Mouse (Mus musculus) CH12.LX (cell line): ENCODE results near the gene Ppie. TPM values are rescaled to one million over a fixed set of nuclear protein-coding genes. Genes with fewer than 3 reads are reported as not detected.
"Not testable (repeated sequence)": the region's sequence is repeated elsewhere in the genome, so short reads cannot be mapped to it uniquely, and the experiment has no call there.

Experiments
- DNase-seq: peaks from one replicate; pipeline ENCODE4 v3.0.0-alpha.2; 2013; ENCODE audit errors: extremely low read depth
- H3K27ac ChIP-seq: 2 replicates; pipeline ENCODE4 v1.5.1; 2012; ENCODE audit warnings: low read depth, mild to moderate bottlenecking, control low read depth, moderate library complexity; ENCODE audit not compliant: insufficient read depth
- H3K27me3 ChIP-seq: replicated peaks from 2 replicates; pipeline ENCODE3; 2012; ENCODE audit warnings: inconsistent platforms
- H3K36me3 ChIP-seq, 2 experiments: replicated peaks in 1 of 2; 2 replicates each; pipeline versions ENCODE3 to v1.6.1; 2012; ENCODE audit warnings: inconsistent platforms in 1 of 2, low read length in 1 of 2, mild to moderate bottlenecking in 1 of 2, mixed read lengths in 1 of 2, moderate library complexity in 1 of 2; ENCODE audit not compliant: control insufficient read depth in 1 of 2, insufficient read depth in 1 of 2
- H3K4me1 ChIP-seq, 2 experiments: 2 replicates each; pipeline ENCODE4 v1.6.1; 2012; ENCODE audit warnings: inconsistent platforms in 1 of 2, moderate library complexity in 1 of 2; ENCODE audit not compliant: insufficient read depth in 2 of 2, control insufficient read depth in 1 of 2
- H3K4me2 ChIP-seq: 2 replicates; pipeline ENCODE4 v1.6.1; 2012; ENCODE audit warnings: low read depth, mild to moderate bottlenecking, control low read depth; ENCODE audit not compliant: poor library complexity, insufficient read depth, severe bottlenecking
- H3K4me3 ChIP-seq, 3 experiments: fragments of 150-350 bp in 1 of 3; sonication (generic) in 1 of 3; replicated peaks in 1 of 3; 2 replicates each; pipeline versions ENCODE3 to v1.5.1; 2011 to 2012; ENCODE audit warnings: low read depth in 2 of 3, low read length in 2 of 3, mild to moderate bottlenecking in 2 of 3, moderate library complexity in 2 of 3, control low read depth in 1 of 3, improper control_type of control experiment in 1 of 3, inconsistent platforms in 1 of 3, mixed read lengths in 1 of 3; ENCODE audit not compliant: poor library complexity in 1 of 3
- H3K79me2 ChIP-seq: replicated peaks from 2 replicates; pipeline ENCODE4 v1.6.1; 2012; ENCODE audit warnings: mild to moderate bottlenecking, moderate library complexity; ENCODE audit not compliant: control insufficient read depth, poor library complexity, insufficient read depth, severe bottlenecking; ENCODE audit errors: extremely low read depth
- H3K9ac ChIP-seq: 2 replicates; pipeline ENCODE4 v1.6.1; 2012; ENCODE audit warnings: low read depth, mild to moderate bottlenecking, control low read depth, moderate library complexity; ENCODE audit not compliant: insufficient read depth
- H3K9me3 ChIP-seq: replicated peaks from 2 replicates; pipeline ENCODE3; 2012; ENCODE audit warnings: low read length, inconsistent platforms, mixed read lengths
- BHLHE40 ChIP-seq: IDR thresholded peaks from 2 replicates; pipeline ENCODE4 v1.6.1; 2011; ENCODE audit warnings: mild to moderate bottlenecking, low read depth, low read length, improper control_type of control experiment
- CHD1 ChIP-seq: IDR thresholded peaks from 2 replicates; pipeline ENCODE4 v1.6.1; 2012; ENCODE audit warnings: low read depth, low read length, improper control_type of control experiment, inconsistent platforms
- CHD2 ChIP-seq: IDR thresholded peaks from 2 replicates; pipeline ENCODE4 v1.6.1; 2011; ENCODE audit warnings: low read length, improper control_type of control experiment
- E2F4 ChIP-seq: IDR thresholded peaks from 2 replicates; pipeline ENCODE4 v1.6.1; 2011; ENCODE audit warnings: low read depth, low read length, improper control_type of control experiment; ENCODE audit not compliant: insufficient replicate concordance
- ELF1 ChIP-seq: IDR thresholded peaks from 2 replicates; pipeline ENCODE4 v1.6.1; 2014; ENCODE audit warnings: low read depth, mild to moderate bottlenecking, inconsistent platforms, low read length, improper control_type of control experiment
- EP300 ChIP-seq: IDR thresholded peaks from 2 replicates; pipeline ENCODE4 v1.6.1; 2011; ENCODE audit warnings: low read length, improper control_type of control experiment
- ETS1 ChIP-seq: conservative IDR thresholded peaks from 2 replicates; pipeline ENCODE4 v1.6.1; 2012; ENCODE audit warnings: low read depth, mild to moderate bottlenecking, inconsistent platforms, low read length, improper control_type of control experiment, moderate library complexity
- JUN ChIP-seq: IDR thresholded peaks from 2 replicates; pipeline ENCODE4 v1.6.1; 2011; ENCODE audit warnings: low read depth, mild to moderate bottlenecking, low read length, improper control_type of control experiment, moderate library complexity; ENCODE audit not compliant: insufficient read depth
- KAT2A ChIP-seq: IDR thresholded peaks from 2 replicates; pipeline ENCODE4 v1.6.1; 2012; ENCODE audit warnings: low read length, improper control_type of control experiment, inconsistent platforms; ENCODE audit not compliant: insufficient replicate concordance
- MAFK ChIP-seq: IDR thresholded peaks from 2 replicates; pipeline ENCODE4 v1.6.1; 2011; ENCODE audit warnings: low read length, improper control_type of control experiment; ENCODE audit not compliant: insufficient replicate concordance
- MYC ChIP-seq: IDR thresholded peaks from 2 replicates; pipeline ENCODE4 v1.6.1; 2011; ENCODE audit warnings: low read depth, mild to moderate bottlenecking, improper control_type of control experiment, low read length
- NELFE ChIP-seq: IDR thresholded peaks from 2 replicates; pipeline ENCODE4 v1.6.1; 2011; ENCODE audit warnings: low read depth, low read length, improper control_type of control experiment
- PAX5 ChIP-seq: IDR thresholded peaks from 2 replicates; pipeline ENCODE4 v1.6.1; 2012; ENCODE audit warnings: low read length, inconsistent platforms, mixed read lengths
- POLR2A ChIP-seq: IDR thresholded peaks from 2 replicates; pipeline ENCODE4 v1.6.1; 2011; ENCODE audit warnings: low read depth, mild to moderate bottlenecking, improper control_type of control experiment, low read length
- POLR2AphosphoS2 ChIP-seq: IDR thresholded peaks from 2 replicates; pipeline ENCODE4 v1.6.1; 2011; ENCODE audit warnings: low read depth, low read length, improper control_type of control experiment
- SMC3 ChIP-seq: IDR thresholded peaks from 2 replicates; pipeline ENCODE4 v1.6.1; 2011; ENCODE audit warnings: low read depth, low read length, improper control_type of control experiment
- TBP ChIP-seq: conservative IDR thresholded peaks from 2 replicates; pipeline ENCODE4 v1.6.1; 2011; ENCODE audit warnings: low read depth, low read length, improper control_type of control experiment
- TCF12 ChIP-seq: IDR thresholded peaks from 2 replicates; pipeline ENCODE4 v1.6.1; 2014; ENCODE audit warnings: low read depth, mild to moderate bottlenecking, inconsistent platforms, low read length, improper control_type of control experiment
- USF1 ChIP-seq: IDR thresholded peaks from 2 replicates; pipeline ENCODE4 v1.6.1; 2014; ENCODE audit warnings: low read depth, mild to moderate bottlenecking, inconsistent platforms, low read length, improper control_type of control experiment
- USF2 ChIP-seq: conservative IDR thresholded peaks from 2 replicates; pipeline ENCODE4 v1.6.1; 2011; ENCODE audit warnings: low read depth, low read length, improper control_type of control experiment
- ZC3H11A ChIP-seq: IDR thresholded peaks from 2 replicates; pipeline ENCODE4 v1.6.1; 2012; ENCODE audit warnings: low read depth, mild to moderate bottlenecking, inconsistent platforms, low read length, improper control_type of control experiment
- ZKSCAN1 ChIP-seq: IDR thresholded peaks from 2 replicates; pipeline ENCODE4 v1.6.1; 2012; ENCODE audit warnings: low read depth, inconsistent platforms, low read length, improper control_type of control experiment, borderline replicate concordance
- ZMIZ1 ChIP-seq: IDR thresholded peaks from 2 replicates; pipeline ENCODE4 v1.6.1; 2012; ENCODE audit warnings: low read depth, mild to moderate bottlenecking, inconsistent platforms, low read length, improper control_type of control experiment
- dilution Hi-C: fragments of 300-500 bp; cut with MboI; formaldehyde crosslinking; loops from 2 replicates; pipeline ENCODE4 v1.14.3; 2020; ENCODE audit warnings: low sequenced_read_pairs; ENCODE audit not compliant: extremely low pct_unique_long_range_greater_than_20kb, extremely low pct_ligation_motif_present
- in situ Hi-C: fragments of 300-500 bp; cut with MboI; formaldehyde crosslinking; loops from 3 replicates; pipeline ENCODE4 v1.14.3; 2019; ENCODE audit warnings: low sequenced_read_pairs, low pct_ligation_motif_present, low pct_unique_long_range_greater_than_20kb, mixed read lengths
- polyA plus RNA-seq: library from polyadenylated mRNA; unstranded; fragments of >175 nt; gene quantifications from 2 replicates; pipeline ENCODE4 v1.2.1, GENCODE M21; 2012; ENCODE audit warnings: low read depth; ENCODE audit not compliant: insufficient read length
- total RNA-seq, 2 experiments: library from RNA; depleted of rRNA; stranded (reverse); fragments of 300-350 nt in 1 of 2; fragments of >200 nt in 1 of 2; gene quantifications; 2 replicates each; pipeline ENCODE4 v1.2.3; 2012 to 2014

Ppie gene
- total and polyA plus RNA-seq, 3 experiments, result 68.3 to 89.4 (median 86.8) TPM

DNA sequence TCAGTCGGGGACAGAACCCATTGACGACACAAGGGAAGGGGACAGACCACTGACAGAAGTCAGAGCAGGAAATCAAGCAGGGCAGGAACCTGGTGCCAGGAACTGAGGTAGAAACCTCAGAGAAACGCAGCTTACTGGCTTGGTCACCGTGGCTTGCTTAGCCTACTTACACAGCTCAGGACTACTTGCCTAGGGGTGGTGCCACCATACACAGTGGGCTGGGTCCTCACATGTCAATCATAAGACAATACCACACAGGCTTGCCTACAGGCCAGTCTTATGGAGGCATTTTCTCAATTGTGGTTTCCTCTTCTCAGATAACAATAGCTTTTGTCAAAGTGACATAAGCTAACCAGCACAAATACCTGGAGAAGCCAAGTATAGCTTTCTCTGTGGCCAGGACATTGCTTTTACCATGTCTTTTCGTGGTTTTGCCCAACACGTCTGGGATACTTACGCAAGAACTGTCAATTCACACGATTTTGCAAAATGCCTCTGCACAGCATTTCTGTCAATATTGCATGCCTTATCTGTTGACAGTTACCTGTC, 27.5 kb downstream of the Ppie start:
- no peak overlapping the region for H3K4me3 ChIP-seq
- H3K4me2 ChIP-seq, result no peak overlapping the region
- TF ChIP-seq TCF12 (no peak), EP300 (no peak), ZC3H11A (no peak), ELF1 (no peak), ZMIZ1 (no peak), MYC (no peak), USF1 (no peak), CHD1 (no peak)
- H3K4me1 ChIP-seq, result peaks cover 5 to 6% of the 10 kb centered on the region in 2 experiments; a peak in 3 of 4 replicates
- H3K9ac ChIP-seq, result no peak overlapping the region
- no peaks in the 10 kb centered on the region for H3K9me3 ChIP-seq
- no peak for DNase-seq
- H3K27me3 ChIP-seq, result peaks cover 6% of the 10 kb centered on the region
- H3K79me2 ChIP-seq, result no peaks in the 10 kb centered on the region
- no peak overlapping the region for H3K27ac ChIP-seq
- in situ Hi-C loops (no loop called here), dilution Hi-C loops (no loop called here)
- H3K36me3 ChIP-seq, result no peaks in the 10 kb centered on the region

DNA sequence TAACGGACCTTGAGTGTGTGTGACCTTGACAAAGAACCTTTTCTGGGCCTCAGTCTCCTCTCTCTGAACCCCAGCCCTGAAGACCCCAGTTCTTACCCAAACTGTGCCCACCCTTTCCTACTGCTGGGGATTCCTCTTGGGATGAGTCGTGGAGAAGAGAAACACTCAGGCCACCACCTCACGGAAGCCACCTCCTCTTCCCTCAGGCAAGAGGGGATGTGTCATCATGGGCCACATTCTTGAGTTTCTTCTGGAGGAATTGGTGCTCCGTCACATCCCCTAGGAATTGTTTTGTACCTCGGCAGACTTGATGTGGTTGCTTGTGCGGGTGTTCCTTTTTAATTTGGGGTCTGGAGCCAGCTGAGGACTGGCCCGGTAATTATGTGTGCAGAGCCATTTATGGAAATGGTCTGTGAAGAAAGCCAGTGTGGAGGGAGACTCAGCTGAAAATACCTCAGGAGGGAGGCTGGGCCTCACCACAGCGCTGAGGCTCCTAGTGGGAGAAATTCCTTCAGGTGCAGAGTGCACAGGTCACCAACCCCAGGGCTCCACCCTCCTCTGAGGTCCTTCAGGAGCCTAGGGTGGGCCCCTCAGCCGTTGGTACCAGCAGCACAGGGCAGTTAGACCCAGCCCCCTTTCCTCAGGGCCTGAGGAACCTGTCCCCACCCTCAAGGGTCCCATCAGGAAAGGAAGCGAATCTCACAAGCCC, 28.3 kb downstream of the Ppie start:
- H3K4me3 ChIP-seq, H3K27ac ChIP-seq, H3K36me3 ChIP-seq, in situ Hi-C loops, H3K9me3 ChIP-seq, H3K27me3 ChIP-seq, H3K9ac ChIP-seq, DNase-seq, H3K4me2 ChIP-seq, dilution Hi-C loops, H3K79me2 ChIP-seq: not testable (repeated sequence)
- peaks cover 9 to 12% of the 10 kb centered on the region in 2 experiments for H3K4me1 ChIP-seq

GRCm38 (mm10) chr4:123110751-123111150, 29.0 kb downstream of the Ppie start:
- peaks cover 6% of the 10 kb centered on the region for H3K27me3 ChIP-seq
- no peak overlapping the region for H3K9ac ChIP-seq
- H3K4me3 ChIP-seq, result no peak overlapping the region
- H3K79me2 ChIP-seq, result no peaks in the 10 kb centered on the region
- H3K27ac ChIP-seq, result no peak overlapping the region
- no peaks in the 10 kb centered on the region for H3K36me3 ChIP-seq
- dilution Hi-C loops, result no loop called here
- H3K9me3 ChIP-seq, result no peaks in the 10 kb centered on the region
- H3K4me2 ChIP-seq, result no peak overlapping the region
- peaks cover 11 to 12% of the 10 kb centered on the region in 2 experiments for H3K4me1 ChIP-seq
- no peak for DNase-seq
- no peak for TF ChIP-seq USF2
- TF ChIP-seq JUN, result no peak
- no peak for TF ChIP-seq MAFK
- TF ChIP-seq ETS1, result no peak
- no peak for TF ChIP-seq ZMIZ1
- no peak for TF ChIP-seq SMC3
- TF ChIP-seq PAX5, result no peak
- no peak for TF ChIP-seq NELFE
- TF ChIP-seq BHLHE40, result no peak
- TF ChIP-seq POLR2AphosphoS2, result no peak
- TF ChIP-seq MYC, result no peak
- no peak for TF ChIP-seq USF1
- TF ChIP-seq TCF12, result no peak
- TF ChIP-seq E2F4, result no peak
- no peak for TF ChIP-seq CHD2
- no peak for TF ChIP-seq TBP
- no peak for TF ChIP-seq ZKSCAN1
- no peak for TF ChIP-seq KAT2A
- TF ChIP-seq POLR2A, result no peak
- TF ChIP-seq, all 38 proteins: peak for 0
- in situ Hi-C loops, result no loop called here
